Mouse (Mus musculus): ENCODE data around the gene Gm42791. TPM values are rescaled to one million over a fixed set of nuclear protein-coding genes. Genes with fewer than 3 reads are reported as not detected.
A peak's percentile ranks its signal among the peaks of the same experiment; 100 is the strongest.

Gene Gm42791
- polyA plus RNA-seq, 1 experiment, result not detected

- peaks cover 3% of the 10 kb centered on the region for H3K4me1 ChIP-seq (ENCODE audit: control insufficient read depth, insufficient read depth, low read length)
- TF ChIP-seq POLR2A (IDR thresholded peaks at IDR 0.05; ENCODE audit: borderline replicate concordance, extremely low read depth, low read depth, low read length) (no peak), CTCF (IDR thresholded peaks at IDR 0.05; ENCODE audit: insufficient read depth, low read length) (peak; percentile 56)
- no peak for DNase-seq
- 44% methylated on average over 6 of the region's 6 CpGs for WGBS
- no peak overlapping the region for H3K4me3 ChIP-seq (replicated peaks; ENCODE audit: extremely low read depth, low read depth, low read length)
Observed at GRCm38 (mm10) chr5:148909402-148909801, 85.5 kb downstream of the Gm42791 start.

GRCm38 (mm10) chr5:148909057-148909395 is 85.9 kb downstream of the Gm42791 start:
- 37% methylated on average over 7 of the region's 7 CpGs for WGBS
- Histone ChIP-seq H3K4me3 (replicated peaks; ENCODE audit: extremely low read depth, low read depth, low read length) (no peak overlapping the region), H3K4me1 (ENCODE audit: control insufficient read depth, insufficient read depth, low read length) (peaks cover 3% of the 10 kb centered on the region)
- TF ChIP-seq POLR2A (IDR thresholded peaks at IDR 0.05; ENCODE audit: borderline replicate concordance, extremely low read depth, low read depth, low read length) (no peak), CTCF (IDR thresholded peaks at IDR 0.05; ENCODE audit: insufficient read depth, low read length) (no peak)
- no peak for DNase-seq

- peaks cover 3% of the 10 kb centered on the region for H3K4me1 ChIP-seq (ENCODE audit: control insufficient read depth, insufficient read depth, low read length)
Observed at GRCm38 (mm10) chr5:148908191-148909056, 86.5 kb downstream of the Gm42791 start.

GRCm38 (mm10) chr5:148906305-148906704 is 88.6 kb downstream of the Gm42791 start:
- TF ChIP-seq POLR2A (IDR thresholded peaks at IDR 0.05; ENCODE audit: borderline replicate concordance, extremely low read depth, low read depth, low read length) (no peak), CTCF (IDR thresholded peaks at IDR 0.05; ENCODE audit: insufficient read depth, low read length) (no peak)
- H3K4me3 ChIP-seq (replicated peaks; ENCODE audit: extremely low read depth, low read depth, low read length), result no peak overlapping the region
- H3K4me1 ChIP-seq (ENCODE audit: control insufficient read depth, insufficient read depth, low read length), result peaks cover 3% of the 10 kb centered on the region
- WGBS, result 71% methylated on average over 4 of the region's 4 CpGs
- no peak for DNase-seq

More at GRCm38 (mm10) chr5:148908191-148909056, 86.5 kb downstream of the Gm42791 start:
- TF ChIP-seq CTCF (IDR thresholded peaks at IDR 0.05; ENCODE audit: insufficient read depth, low read length) (no peak), POLR2A (IDR thresholded peaks at IDR 0.05; ENCODE audit: borderline replicate concordance, extremely low read depth, low read depth, low read length) (no peak)
- WGBS, result 71% methylated on average over 17 of the region's 17 CpGs
- no peak overlapping the region for H3K4me3 ChIP-seq (replicated peaks; ENCODE audit: extremely low read depth, low read depth, low read length)
- no peak for DNase-seq

GRCm38 (mm10) chr5:148904846-148905245 is 90.1 kb downstream of the Gm42791 start:
- WGBS, result 44% methylated on average over 6 of the region's 6 CpGs
- TF ChIP-seq POLR2A (IDR thresholded peaks at IDR 0.05; ENCODE audit: borderline replicate concordance, extremely low read depth, low read depth, low read length), result no peak
- peak; percentile 46; the same call in 1 of the 2 replicates for TF ChIP-seq CTCF (IDR thresholded peaks at IDR 0.05; ENCODE audit: insufficient read depth, low read length)
- no peak overlapping the region for H3K4me3 ChIP-seq (replicated peaks; ENCODE audit: extremely low read depth, low read depth, low read length)
- peak; percentile 36 for DNase-seq
- peaks cover 3% of the 10 kb centered on the region for H3K4me1 ChIP-seq (ENCODE audit: control insufficient read depth, insufficient read depth, low read length)

- WGBS, result 91% methylated on average over 7 of the region's 7 CpGs
- H3K4me1 ChIP-seq (ENCODE audit: control insufficient read depth, insufficient read depth, low read length), result peaks cover 11% of the 10 kb centered on the region
- TF ChIP-seq CTCF (IDR thresholded peaks at IDR 0.05; ENCODE audit: insufficient read depth, low read length) (no peak), POLR2A (IDR thresholded peaks at IDR 0.05; ENCODE audit: borderline replicate concordance, extremely low read depth, low read depth, low read length) (no peak)
- no peak overlapping the region for H3K4me3 ChIP-seq (replicated peaks; ENCODE audit: extremely low read depth, low read depth, low read length)
- DNase-seq, result no peak
Observed at GRCm38 (mm10) chr5:148899361-148899760, 95.6 kb downstream of the Gm42791 start.

- no peak for DNase-seq
- Histone ChIP-seq H3K4me1 (ENCODE audit: control insufficient read depth, insufficient read depth, low read length) (peaks cover 11% of the 10 kb centered on the region), H3K4me3 (replicated peaks; ENCODE audit: extremely low read depth, low read depth, low read length) (no peak overlapping the region)
- 40% methylated on average over 12 of the region's 12 CpGs for WGBS
- TF ChIP-seq POLR2A (IDR thresholded peaks at IDR 0.05; ENCODE audit: borderline replicate concordance, extremely low read depth, low read depth, low read length) (no peak), CTCF (IDR thresholded peaks at IDR 0.05; ENCODE audit: insufficient read depth, low read length) (no peak)
Observed at GRCm38 (mm10) chr5:148897941-148898417, 97.0 kb downstream of the Gm42791 start.

GRCm38 (mm10) chr5:148897069-148897702 is 97.8 kb downstream of the Gm42791 start:
- 45% methylated on average over 14 of the region's 14 CpGs for WGBS
- TF ChIP-seq CTCF (IDR thresholded peaks at IDR 0.05; ENCODE audit: insufficient read depth, low read length), result no peak
- no peak for TF ChIP-seq POLR2A (IDR thresholded peaks at IDR 0.05; ENCODE audit: borderline replicate concordance, extremely low read depth, low read depth, low read length)
- no peak for DNase-seq

GRCm38 (mm10) chr5:148896515-148896914 is 98.4 kb downstream of the Gm42791 start:
- 90% methylated on average over 10 of the region's 10 CpGs for WGBS
- Histone ChIP-seq H3K4me3 (replicated peaks; ENCODE audit: extremely low read depth, low read depth, low read length) (no peak overlapping the region), H3K4me1 (ENCODE audit: control insufficient read depth, insufficient read depth, low read length) (peaks cover 11% of the 10 kb centered on the region)
- DNase-seq, result no peak
- no peak for TF ChIP-seq CTCF (IDR thresholded peaks at IDR 0.05; ENCODE audit: insufficient read depth, low read length)
- no peak for TF ChIP-seq POLR2A (IDR thresholded peaks at IDR 0.05; ENCODE audit: borderline replicate concordance, extremely low read depth, low read depth, low read length)

More at GRCm38 (mm10) chr5:148897069-148897702, 97.8 kb downstream of the Gm42791 start:
- no peak overlapping the region for H3K4me3 ChIP-seq (replicated peaks; ENCODE audit: extremely low read depth, low read depth, low read length)
- H3K4me1 ChIP-seq (ENCODE audit: control insufficient read depth, insufficient read depth, low read length), result peaks cover 11% of the 10 kb centered on the region

Measured in lung, adult 2 months (tissue).